ENCODE assay signal across 12 mouse cellular contexts in the genomic region with DNA sequence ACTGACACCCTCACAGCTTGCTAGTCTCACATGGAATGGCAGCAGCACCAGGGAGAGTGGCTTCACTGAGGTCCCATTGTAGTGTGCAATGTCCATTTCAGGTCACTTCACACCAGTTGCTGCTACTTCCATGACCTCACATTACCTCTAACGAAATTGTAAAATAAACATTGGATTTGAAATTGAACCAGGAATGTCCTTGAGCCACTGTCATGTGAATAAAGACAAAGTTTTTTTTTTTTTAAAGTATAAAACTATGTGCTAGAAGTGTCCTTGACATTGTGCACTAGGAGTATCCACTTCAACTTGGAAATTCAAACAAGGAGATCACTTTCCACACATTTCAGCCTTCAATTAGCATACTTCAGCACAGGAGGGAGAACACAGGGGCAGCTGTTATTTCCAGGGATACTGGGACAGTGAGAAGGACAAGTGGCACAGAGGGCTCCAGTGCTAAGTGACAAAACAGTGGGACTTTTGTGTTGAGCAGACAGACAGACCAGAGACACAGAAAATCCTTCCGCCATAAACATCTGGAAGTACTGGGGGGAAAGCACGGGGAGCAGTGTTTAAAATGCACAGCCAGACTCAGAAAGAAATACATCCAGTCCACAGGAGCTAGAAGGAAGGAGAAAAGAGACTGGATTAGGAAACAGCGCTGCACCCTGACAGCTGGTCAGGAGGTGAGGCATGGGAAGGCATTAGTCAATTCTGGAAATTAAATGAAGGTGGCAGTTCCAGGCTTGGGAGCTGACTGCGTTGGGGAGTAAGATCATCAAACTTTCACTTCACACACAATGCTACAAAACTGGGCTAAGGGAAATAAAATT. TPM values are rescaled to one million over a fixed set of nuclear protein-coding genes. Genes with fewer than 3 reads are reported as not detected.
DNase-seq lines count a peak whose midpoint lies in the region; ATAC-seq and TF ChIP-seq lines count a peak whose summit lies in the region.
"Had no signal": no experiment of that assay in that cellular context is flagged by ENCODE, and none has a peak within 500 bp of the region (broad histone marks: within the 10 kb centered on the region; RNA-seq: fewer than 3 reads in every experiment).

No protein-coding gene starts in this region.

- TF ChIP-seq CTCF in hindbrain, postnatal 0 days (IDR thresholded peaks at IDR 0.05; ENCODE audit: low read depth): no peak
- TF ChIP-seq CTCF in liver, postnatal 0 days (IDR thresholded peaks at IDR 0.05; ENCODE audit: low read depth): no peak

- intact Hi-C loops in left cerebral cortex, postnatal 14 days (cut with DNase I): loop anchor here (5.0 kb wide), 1 partner anchor 387 kb away; no protein-coding TSS in a partner anchor
- intact Hi-C loops in left cerebral cortex, postnatal 36 days (cut with DNase I): loop anchor here (2.0 to 10.0 kb wide), 2 partner anchors 392 to 1324 kb away; no protein-coding TSS in a partner anchor

- peak; percentile 84; the same call in 1 of the 2 replicates for ATAC-seq in hindbrain, postnatal 0 days
- no peak for ATAC-seq in liver, postnatal 0 days

- TF ChIP-seq EP300 in liver, postnatal 0 days (IDR thresholded peaks at IDR 0.05; ENCODE audit: low read depth): no peak

- WGBS in hindbrain, postnatal 0 days: 52% methylated on average over 5 of the region's 5 CpGs
- 61% methylated on average over 5 of the region's 5 CpGs for WGBS in liver, postnatal 0 days (ENCODE audit: insufficient replicate concordance)

- no peak overlapping the region; the same call in 1 of the 2 replicates for H3K27ac ChIP-seq in hindbrain, postnatal 0 days
- no peak overlapping the region for H3K27ac ChIP-seq in liver, postnatal 0 days (ENCODE audit: low read depth)

- H3K9ac ChIP-seq in hindbrain, postnatal 0 days (replicated peaks; ENCODE audit: low read length): no peak overlapping the region
- H3K9ac ChIP-seq in liver, postnatal 0 days (replicated peaks): no peak overlapping the region

- H3K27me3 ChIP-seq in hindbrain, postnatal 0 days (ENCODE audit: insufficient read depth, low read length): no peaks in the 10 kb centered on the region
- H3K27me3 ChIP-seq in liver, postnatal 0 days (ENCODE audit: insufficient read depth, low read length): no peaks in the 10 kb centered on the region

- H3K4me3 ChIP-seq in hindbrain, postnatal 0 days (ENCODE audit: low read length): no peak overlapping the region
- H3K4me3 ChIP-seq in liver, postnatal 0 days (ENCODE audit: low read depth, low read length): no peak overlapping the region

- H3K36me3 ChIP-seq in hindbrain, postnatal 0 days (ENCODE audit: insufficient read depth, low read length): no peaks in the 10 kb centered on the region
- H3K36me3 ChIP-seq in liver, postnatal 0 days (replicated peaks; ENCODE audit: insufficient read depth, low read length): no peaks in the 10 kb centered on the region

- H3K9me3 ChIP-seq in hindbrain, postnatal 0 days (ENCODE audit: low read length): no peaks in the 10 kb centered on the region
- no peaks in the 10 kb centered on the region for H3K9me3 ChIP-seq in liver, postnatal 0 days (ENCODE audit: low read length)

- no peak overlapping the region for H3K4me2 ChIP-seq in hindbrain, postnatal 0 days (ENCODE audit: low read depth, low read length)
- H3K4me2 ChIP-seq in liver, postnatal 0 days (ENCODE audit: low read depth, low read length): no peak overlapping the region

- no peaks in the 10 kb centered on the region for H3K4me1 ChIP-seq in hindbrain, postnatal 0 days (ENCODE audit: insufficient read depth, low read length)
- H3K4me1 ChIP-seq in liver, postnatal 0 days (ENCODE audit: insufficient read depth): no peaks in the 10 kb centered on the region

- peak; percentile 10 to 46 for DNase-seq in left cerebral cortex, postnatal 14 days (ENCODE audit: low spot score in 2 of 2)
- no peak for DNase-seq in left cerebral cortex, postnatal 36 days (ENCODE audit: low spot score in 2 of 2)
- DNase-seq in fibroblast of lung, adult 2 months (ENCODE audit: low read depth): peak; percentile 14
- DNase-seq in hindbrain, postnatal 0 days (ENCODE audit: low spot score): peak; percentile 17
- DNase-seq in mesoderm, embryonic 11.5 days (ENCODE audit: low read depth, low spot score): peak; percentile 23
- DNase-seq in ovary, postnatal 36 days (ENCODE audit: low spot score): no peak
- DNase-seq in liver, postnatal 0 days: no peak
- DNase-seq: adrenal gland, postnatal 25 days; gastrocnemius, postnatal 14 days; thymus, postnatal 14 days had no signal

RNA-seq across cellular contexts. Expression of a gene that starts 49.9 kb away (rescaled TPM):
- total RNA-seq in left cerebral cortex, postnatal 14 days (2021): 1 to 10 TPM; 7.1 to 7.4 TPM
- total RNA-seq in left cerebral cortex, postnatal 36 days (2021): 1 to 10 TPM; 8.0 to 8.7 TPM
- 5.3 and 5.5 TPM in 2 replicates for total RNA-seq in hindbrain, postnatal 0 days (2014; rRNA removed)
- 2.0 and 2.6 TPM in 2 replicates for polyA plus RNA-seq in hindbrain, postnatal 0 days (2015; fragmentation: Nextera tagmentation; extraction: Ambion mirVana)
- 0.09 and 0.17 TPM in 2 replicates for polyA plus RNA-seq in liver, postnatal 0 days (2015; fragmentation: Nextera tagmentation; extraction: Ambion mirVana)
- total RNA-seq: common myeloid progenitor, adult 5-6 weeks; hematopoietic stem cell, adult 5-6 weeks had no signal

Comparison
In these comparisons a context has a peak if more than half of its experiments do, and no peak if none do; other contexts are left out.
1. DNase-seq: peak in left cerebral cortex, postnatal 14 days (2 of 2), fibroblast of lung, adult 2 months (single experiment), hindbrain, postnatal 0 days (single experiment) and mesoderm, embryonic 11.5 days (single experiment); none in left cerebral cortex, postnatal 36 days (0 of 2), ovary, postnatal 36 days (single experiment) and liver, postnatal 0 days (single experiment).